Mouse (Mus musculus): ENCODE results near the gene Rbfox1.

DNA sequence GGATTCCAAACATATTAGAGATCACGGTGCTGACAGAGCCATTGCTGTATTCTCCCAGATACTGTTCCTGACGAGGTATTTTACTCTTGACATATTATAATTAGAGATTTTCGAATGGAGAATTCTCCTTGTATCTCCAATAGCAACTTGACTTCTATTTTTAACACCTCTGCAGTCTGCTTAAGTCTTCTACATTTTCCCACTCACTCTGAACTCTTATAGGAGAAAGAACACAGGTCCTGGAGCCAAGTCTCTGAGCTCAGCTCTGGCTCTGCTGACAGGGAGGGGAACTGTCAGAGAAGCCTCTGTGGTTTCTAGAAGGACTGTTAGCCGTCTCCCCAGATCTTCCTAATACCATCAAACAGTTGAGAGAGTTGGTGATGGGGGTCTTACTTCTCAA, 1344.1 kb downstream of the Rbfox1 start:
- TF ChIP-seq CTCF (IDR thresholded peaks at IDR 0.05; ENCODE audit: low read depth, low read length) (no peak), POLR2AphosphoS5 (IDR thresholded peaks at IDR 0.05; ENCODE audit: insufficient replicate concordance, low read depth, low read length) (no peak)
